Mouse (Mus musculus) adrenal gland, adult (tissue): ENCODE measurements around the gene Osmr.

Experiments used
- DNase-seq, 2 experiments: peaks; one replicate each; pipeline ENCODE4 v3.0.0; 2022 to 2023; ENCODE audit warnings: low spot score in 1 of 2; ENCODE audit not compliant: inconsistent age in 2 of 2

Osmr gene

DNA sequence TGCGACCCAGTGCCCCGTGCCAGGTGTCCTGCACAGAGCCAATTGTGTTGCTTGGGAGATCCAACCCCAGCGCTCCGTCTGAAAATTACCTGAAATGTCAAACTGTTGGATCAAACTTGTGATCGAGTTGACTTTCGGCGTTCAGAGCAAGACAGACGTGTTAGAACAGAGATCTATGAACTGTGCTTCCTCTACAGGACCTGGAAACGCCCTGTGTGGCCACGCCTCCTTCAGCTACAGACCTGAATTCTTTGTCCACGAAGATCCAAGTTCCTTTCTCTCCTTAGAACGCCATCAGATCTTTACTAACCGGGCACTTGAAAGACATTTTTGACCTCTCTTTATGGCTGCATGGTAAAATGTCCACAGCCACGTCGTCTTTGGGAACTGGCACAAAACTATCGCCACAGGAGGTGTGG lies at the start of gene Osmr:
TSS of gene Osmr (minus strand) at position 369 of the 419 bp plus-strand sequence.
- no peak for DNase-seq

DNA sequence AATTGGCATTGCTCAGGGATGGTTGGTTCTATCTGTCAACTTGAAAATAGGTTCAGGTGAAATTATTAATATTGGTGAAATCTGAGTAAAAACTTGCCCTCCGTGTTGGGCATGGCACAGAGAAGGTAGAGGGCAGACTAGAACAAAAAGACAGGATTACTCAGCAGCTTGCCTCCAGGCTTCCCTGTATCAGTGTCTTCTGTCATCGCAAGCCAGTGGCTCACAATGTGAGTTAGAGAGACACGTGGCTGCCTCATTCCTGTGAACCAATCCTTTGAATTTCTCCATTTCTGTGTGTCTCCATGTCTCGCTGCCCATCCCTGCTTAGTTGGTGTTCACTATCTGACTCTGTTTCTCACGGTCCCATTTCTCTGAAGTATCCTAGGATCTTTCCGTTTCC lies 44.6 kb upstream of the Osmr start:
- DNase-seq = no peak

DNA sequence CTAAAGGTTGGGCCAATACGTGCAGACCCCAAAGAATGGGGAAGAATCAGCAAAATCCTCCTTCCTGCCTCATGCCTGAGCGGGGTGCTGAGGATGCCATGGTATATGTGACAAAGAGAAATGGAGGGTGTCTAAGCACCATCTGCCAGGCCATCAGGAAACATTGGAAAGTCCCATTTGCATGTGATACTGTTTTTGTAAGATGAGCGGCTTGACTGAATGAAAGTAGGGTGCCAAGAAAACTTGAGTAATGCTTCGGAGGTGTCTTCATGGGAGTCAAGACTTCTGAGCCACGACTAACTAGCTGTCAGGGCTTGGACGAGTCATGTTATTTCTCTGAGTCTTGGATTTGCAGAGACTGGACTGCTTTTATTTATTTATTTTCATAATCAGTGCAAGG lies 39.4 kb upstream of the Osmr start:
- DNase-seq = no peak

DNA sequence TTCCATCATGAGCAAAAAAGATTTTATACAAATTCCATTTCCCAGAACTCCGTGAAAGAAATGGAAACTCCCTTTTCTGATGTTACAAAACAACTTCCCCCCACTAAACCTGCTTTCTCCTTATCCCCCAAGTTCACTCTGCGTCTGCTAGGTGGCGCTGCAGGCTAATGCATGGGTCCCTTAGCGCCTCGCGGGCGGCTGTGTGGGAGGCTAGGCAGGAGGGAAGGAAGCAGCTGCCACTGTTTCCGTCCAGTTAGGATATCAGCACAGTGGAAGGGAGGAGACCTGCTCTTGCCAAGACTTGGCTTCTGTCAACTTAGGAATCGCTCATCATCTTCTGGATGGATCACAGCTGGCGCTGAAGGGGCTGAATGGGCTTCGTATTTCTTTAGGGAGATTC lies 34.9 kb upstream of the Osmr start:
- DNase-seq = peak; percentile 89 to 96

DNA sequence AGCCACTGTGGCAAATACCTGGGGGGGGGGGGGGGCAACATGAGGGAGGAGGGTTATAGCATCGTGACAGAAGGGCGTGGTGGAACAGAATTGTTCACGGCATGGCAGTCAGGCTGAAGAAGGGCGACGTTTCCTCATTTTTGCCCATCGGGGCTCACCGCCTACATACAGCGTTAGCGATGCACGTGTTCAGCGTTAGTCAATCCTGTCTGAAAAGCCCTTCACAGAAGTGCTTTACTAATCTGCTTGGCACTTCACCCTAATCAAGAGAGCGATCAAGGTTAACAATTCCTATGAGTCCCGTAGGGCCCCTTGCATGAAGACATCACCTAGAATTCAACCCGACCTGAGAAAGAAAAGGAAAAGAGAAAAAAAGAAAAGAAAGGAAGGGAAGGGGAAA lies 34.3 kb upstream of the Osmr start:
- DNase-seq = no peak

DNA sequence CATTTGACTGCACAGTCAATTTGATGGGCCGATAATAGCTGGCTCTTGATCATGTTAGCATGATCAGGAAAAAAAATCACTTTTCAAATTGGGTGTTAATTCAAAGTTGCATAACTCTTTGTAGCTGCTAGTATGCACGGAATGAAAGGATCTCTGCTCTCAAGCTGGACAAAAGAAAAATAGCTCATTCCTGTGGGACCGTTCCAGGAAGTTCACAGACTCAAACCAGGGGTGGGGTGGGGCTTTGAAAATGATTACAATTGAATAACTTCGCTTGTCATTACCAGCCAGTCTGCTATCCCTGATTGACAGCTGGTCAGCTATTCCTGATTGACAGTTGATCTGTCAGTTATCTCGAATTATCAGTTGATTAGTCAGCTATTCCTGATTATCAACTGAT lies 33.8 kb upstream of the Osmr start:
- no peak for DNase-seq

DNA sequence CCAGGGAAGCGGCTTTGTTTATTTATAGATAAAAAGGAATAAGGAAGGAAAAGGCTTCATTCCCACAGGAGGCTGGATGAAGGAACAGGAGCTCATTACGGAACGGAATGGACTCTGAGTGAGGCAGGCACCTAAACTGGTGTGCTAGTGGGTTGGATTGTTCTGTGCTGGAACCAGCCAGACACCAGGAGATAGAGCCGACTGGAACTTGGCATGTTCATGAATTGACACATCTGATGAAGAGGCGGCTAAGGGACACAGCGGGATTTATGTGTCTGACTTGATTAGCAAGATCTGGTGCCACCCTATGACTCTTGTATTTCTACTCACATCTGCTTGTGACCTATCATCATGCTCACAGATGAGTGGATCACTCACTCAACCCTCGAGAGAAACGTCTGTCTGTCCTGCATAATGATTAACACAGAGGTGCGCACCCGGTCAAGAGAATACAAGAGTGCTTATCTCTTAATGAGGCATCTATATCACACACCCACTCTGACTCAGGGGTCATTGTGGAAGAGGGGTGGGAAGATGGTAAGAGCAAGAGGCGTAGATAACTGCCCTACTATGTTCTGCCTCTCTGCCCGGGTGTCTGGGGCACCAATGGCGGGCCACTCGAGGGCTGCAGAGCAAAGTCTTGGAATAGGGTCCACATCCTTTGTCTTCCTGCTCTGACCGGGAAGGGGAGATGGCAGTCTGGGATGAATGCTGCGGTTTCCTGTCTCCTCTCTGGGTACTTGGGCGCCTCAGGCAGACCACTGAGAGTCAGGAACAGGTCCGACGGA lies 31.7 kb upstream of the Osmr start:
- no peak for DNase-seq

DNA sequence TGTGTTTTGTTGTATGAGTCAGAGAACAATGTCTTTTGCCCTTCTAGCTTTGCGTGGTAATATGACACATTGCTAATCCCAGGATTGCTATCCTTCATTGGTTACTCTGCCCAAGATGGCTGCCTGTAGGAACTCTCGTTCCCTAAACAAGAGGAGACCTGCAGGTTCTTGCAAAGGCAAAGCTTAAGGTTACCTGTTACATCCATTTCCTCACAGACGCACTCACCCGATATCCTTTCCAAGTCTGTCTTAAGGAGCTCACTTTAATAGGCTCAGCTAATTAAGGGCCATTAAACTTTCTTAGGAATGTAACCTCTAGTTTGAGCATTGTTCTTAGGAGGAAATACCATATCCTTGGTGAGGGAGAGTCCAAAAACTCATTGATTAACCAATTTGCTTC lies 31.0 kb upstream of the Osmr start:
- DNase-seq = no peak

DNA sequence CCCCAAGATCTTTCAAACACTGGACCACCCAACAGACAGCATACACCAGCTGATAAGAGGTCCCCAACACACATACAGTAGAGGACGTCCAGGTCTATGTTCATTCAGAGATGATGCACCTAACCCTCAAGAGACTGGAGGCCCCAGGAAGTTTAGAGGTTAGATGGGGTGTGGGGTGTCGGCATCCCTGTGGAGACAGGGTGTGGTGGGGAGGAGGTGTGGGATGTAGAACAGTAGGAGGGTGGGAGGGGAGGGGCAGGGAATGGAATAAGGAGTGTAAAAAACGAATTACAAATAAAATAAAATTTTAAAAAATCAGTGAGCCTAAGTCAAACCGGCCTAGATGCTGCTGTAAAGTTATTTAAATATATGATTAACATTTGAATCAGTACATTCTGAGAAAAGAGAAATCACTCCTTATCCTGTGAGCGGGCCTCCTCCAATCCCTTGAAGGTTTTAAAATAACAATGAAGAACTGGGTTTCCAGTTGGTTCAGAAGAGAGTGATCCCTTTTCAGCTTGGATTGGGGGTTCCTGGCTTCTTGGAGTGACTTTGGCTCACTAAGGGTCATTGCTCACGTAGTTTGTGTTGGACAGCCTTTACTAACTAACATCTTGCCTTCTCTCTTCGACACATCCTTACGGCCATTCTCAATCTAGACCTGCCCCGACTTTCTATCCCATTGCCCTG lies 28.7 kb upstream of the Osmr start:
- no peak for DNase-seq

DNA sequence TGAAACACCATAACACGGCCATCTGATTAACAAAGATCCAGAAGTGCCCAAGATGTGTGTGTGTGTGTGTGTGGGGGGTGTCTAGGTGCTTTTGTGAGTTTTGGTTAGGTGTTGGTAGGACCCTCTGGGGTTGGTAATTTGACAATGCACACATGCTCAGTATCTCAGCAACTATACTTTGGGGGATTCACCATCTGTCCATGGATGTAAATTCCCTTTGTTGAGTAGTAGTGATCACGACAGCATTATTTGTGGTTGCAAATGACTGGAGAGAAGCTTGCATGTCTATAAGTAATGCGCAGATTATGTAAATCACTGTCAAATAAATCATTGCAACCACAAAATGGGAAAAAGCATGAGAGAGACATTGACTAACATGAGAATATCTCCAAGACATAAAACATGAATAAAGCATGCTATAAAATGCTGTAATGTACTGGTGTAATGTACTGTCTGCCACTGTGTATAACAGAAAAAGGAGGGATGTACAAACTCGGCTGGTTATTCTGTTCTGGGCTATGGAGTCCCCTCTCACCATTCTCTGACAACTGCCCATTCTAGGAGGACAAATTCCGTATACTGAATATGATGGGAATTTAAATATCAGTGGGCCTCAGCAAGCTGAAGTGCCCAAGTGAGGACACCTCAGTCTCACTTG lies 27.3 kb upstream of the Osmr start:
- no peak for DNase-seq

DNA sequence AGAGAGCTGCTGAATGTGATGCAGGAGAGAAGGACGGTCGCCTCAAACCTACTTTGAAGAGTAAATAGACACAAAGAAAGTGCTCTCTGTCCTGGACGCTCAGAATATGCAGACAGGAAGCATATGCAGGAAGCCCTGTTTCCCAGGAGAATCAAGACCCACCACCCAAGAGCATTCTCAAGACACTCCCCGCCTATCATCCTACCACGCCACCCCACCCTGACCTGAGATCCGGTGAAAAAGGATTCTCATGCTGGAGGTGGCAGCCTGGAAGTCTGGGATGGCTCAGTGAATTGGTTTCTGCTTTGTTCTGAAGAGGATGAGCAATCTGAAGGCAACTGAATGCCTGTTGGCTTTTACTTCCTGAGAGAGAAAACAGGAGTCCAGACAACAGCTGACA lies 26.5 kb upstream of the Osmr start:
- no peak for DNase-seq

DNA sequence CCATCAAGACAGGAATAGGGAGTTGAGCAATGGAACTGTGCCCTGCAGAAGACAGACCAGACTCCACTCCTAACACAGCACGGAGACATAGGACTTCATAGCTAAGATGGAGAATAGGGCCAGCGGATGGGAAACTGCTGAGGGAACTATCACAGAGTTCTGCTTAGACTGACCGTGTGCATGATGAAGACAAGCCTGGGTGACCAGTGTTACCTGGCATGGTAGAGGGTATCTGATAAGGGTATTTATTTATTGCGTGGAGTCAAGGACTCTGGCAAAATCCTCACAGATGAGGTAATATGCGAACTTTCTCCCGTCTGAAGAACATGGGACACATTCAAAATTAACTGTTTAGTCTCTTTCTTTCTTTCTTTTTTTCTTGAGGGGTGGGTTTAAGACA lies 9.5 kb upstream of the Osmr start:
- no peak for DNase-seq

DNA sequence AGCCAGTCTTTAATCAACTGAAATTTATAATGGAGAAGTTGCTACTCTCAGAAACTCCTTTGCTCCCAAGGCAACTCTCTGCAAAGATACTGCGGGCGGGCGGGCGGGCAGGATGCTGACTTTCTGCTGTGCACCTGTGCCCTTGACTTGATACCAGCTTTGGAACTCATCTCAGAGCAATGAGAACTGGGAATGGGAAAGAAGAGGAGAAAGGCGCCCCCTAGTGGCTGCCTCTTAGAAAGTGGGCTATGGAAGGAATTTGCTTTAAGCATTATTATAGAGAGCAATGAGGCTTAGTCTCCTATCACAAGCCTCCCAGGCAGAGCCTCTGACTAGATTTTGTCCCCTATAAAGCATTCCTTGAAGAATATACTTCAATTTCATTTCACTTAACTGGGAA lies 9.0 kb upstream of the Osmr start:
- DNase-seq = peak; percentile 67 to 87

DNA sequence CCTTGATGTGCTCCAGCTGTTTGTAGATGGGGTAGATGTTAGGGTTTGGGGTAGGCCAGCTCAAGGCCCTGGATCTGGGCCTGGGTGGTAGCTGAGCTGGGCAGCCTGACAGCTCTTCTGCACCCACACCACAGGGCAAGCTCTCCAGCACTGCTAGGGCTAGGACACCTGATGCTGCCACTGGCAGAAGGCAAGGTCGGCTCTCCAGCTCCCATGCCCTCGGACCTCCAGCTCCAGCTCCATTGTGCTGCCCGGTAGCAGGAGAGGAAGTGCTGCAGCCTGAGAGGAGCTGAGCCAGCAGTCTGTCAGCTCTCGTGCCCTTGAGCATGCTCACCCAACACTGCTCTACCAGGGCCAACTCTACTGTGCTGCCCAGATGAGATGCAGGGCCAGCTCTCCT lies 8.3 kb upstream of the Osmr start:
- peak; percentile 68 to 78 for DNase-seq

DNA sequence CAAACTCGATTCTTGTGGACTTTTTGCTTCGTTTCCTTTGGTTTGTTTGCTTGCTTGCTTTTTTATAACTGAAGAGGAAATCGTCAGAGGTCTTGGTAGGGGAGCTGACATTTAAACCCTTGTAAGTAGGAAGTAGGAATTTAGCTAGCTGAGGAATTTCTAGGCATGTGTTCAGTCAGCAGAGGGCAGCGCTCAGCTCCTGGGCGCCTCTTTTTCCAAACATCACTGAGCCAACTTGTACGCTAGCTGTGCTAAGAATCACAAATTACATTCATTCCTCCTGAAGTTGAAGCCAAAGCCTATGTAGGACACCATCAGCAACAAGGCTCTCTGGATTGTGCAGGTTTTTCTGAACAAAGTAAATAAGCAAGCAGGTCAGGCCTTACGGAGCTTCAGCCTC lies 7.4 kb upstream of the Osmr start:
- DNase-seq = peak; percentile 31 to 80

DNA sequence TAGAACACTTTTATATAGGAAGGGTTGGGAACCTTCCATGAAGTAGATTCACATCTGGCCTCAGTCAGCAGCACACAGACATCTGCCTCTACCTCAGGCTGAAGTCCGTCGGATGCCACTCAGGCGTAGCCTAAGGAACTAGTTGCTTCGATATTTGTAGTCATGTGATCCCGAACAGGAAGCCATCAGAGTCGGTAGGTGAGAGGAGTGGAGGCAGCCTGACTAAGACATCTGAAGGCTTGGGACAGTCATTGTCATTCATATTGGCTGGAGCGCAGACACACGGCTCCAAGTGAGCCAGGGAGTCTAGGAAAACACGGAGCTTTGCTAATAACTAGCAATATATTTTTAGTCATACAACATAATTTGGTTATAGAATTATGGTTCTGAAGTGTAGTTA lies 6.4 kb upstream of the Osmr start:
- no peak for DNase-seq

DNA sequence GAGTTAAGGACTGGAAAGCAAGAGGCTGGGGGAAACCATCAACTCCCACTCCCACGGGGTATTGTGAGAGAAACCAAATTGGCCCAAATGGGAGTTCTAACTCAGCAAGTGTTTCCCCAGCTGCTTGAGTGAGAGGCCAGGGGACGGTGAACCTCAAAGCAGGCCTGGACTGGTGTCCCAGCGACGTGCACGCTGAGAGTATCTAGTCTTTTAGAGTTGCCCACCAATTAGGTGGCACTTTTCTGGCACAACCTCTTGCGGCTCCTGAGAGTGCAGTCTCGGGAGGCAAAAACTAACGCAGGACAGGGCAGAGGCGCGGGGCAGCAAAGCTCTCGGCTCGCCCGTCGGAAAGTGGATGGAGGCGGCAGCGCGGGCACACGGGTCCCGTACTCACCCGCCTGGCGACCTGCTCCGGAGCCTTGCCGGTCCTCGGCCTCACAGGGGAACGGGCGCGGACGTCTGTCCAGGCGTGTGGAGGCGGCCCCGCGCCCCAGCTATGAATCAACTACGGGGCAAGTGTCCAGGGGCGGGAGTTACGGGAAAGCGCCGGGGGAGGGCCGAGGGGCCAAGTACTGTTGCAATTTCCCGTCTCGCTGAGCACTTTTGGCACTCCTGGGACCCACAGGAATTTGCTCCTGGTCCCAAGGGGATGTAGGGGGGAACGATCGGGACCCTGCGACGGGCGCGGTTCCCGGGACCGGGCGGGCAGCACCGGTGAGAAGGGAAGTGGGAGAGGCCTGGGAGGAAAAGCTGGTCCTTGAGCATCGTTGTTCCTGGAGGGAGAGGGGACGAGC lies 765 bp downstream of the Osmr start:
- DNase-seq = peak; percentile 69 to 92

DNA sequence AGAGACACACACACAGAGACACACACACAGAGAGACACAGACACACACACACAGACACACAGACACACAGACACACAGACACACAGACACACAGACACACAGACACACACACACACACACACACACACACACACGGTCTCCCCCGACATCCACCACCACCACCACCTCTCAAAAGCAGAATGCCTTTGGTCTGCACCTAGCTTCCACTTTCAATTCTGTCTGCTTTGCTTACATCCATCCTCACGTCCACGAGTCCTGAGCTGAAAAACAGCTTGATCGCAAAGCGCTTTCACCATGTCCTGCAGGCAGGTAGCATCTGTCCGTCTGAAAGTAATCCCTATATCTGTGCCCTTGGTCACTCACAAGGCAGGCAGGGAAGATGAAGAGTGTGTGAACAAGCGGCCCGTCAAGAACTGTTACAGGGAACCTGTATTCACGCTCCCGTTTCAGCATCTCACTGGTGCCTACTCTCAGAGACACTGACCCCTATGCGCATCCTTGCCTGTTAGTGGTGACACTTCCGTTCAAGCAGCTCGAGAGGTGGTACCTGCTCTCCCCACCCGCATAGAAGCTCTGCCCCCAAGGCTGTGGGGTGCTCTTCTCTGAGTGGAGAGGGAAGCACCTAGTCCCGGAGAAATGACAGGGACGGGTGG lies 1.5 kb downstream of the Osmr start:
- DNase-seq = peak in 1 of 2 experiments; percentile 49

DNA sequence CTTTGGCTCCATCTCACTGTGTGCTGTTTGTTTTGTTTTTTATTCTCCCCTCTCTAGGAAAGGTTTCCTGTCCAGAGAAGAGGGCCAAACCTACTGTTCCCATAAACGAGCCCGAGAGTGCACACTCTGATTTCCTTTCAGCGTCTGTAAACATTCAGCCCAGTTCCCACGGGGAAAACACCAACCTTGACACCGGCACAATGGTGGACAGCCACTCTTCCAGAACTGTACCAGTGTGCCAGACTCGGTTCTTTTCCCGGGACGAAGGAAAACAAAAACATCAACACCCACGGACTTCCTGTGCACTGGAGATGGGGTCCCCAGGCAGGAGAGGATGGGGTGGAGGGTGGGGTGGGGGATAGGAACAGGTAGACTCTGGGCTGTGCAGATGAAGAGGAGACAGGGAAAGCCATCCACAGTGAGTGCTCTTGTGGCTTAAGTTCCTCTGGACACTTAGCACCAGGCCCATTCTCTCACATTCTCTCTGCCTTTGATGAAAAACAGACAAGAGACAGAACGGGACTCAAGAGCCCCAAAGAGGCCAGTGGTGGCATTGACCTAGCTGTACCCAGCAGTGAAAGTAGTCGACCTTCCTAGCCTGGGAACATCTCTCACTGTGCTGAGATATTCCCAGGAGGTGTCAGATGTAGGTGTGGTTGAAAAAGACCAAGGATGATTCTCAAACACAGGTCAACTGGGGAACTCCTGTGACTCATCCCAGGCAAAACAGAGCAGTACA lies 3.0 kb downstream of the Osmr start:
- peak in 1 of 2 experiments; percentile 28 for DNase-seq

DNA sequence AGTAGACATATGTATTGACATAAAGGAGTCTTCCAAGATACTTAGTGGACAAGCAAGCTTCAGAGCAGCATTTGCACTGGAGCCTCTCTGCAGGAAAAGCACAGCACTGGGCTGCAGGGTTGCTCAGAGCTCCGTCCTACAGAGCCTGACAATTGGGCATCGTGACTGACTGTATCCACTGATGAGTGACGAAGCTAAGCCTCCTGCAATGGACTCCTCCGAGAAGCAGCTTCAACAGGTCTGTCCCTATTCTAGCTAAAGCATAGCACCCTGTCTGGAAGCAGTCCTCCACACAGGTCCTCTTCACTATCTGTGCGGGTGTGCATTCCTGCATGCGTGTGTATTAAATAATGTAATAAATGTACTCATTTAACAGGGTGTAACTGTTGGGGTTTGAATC lies 7.9 kb downstream of the Osmr start:
- DNase-seq = no peak
